Mouse (Mus musculus) 416B (cell line): Measurements from ENCODE around the gene Nicn1.
A peak's percentile ranks its signal among the peaks of the same experiment; 100 is the strongest.
"Not testable (repeated sequence)": the region's sequence is repeated elsewhere in the genome, so short reads cannot be mapped to it uniquely, and the experiment has no call there.

Experiments
- DNase-seq: peaks from one replicate; pipeline ENCODE4 v3.0.0; 2011; ENCODE audit warnings: low read depth

Gene Nicn1

GRCm38 (mm10) chr9:108290016-108290750 is at the start of gene Nicn1:
Gene Nicn1, plus strand, starts transcription at chr9:108290429.
- peak; percentile 98 for DNase-seq

GRCm38 (mm10) chr9:108244540-108244939 is 45.7 kb upstream of the Nicn1 start:
- no peak for DNase-seq

- peak; percentile 60 for DNase-seq
Measured at GRCm38 (mm10) chr9:108244984-108245383, 45.2 kb upstream of the Nicn1 start.

GRCm38 (mm10) chr9:108248957-108249356 is 41.3 kb upstream of the Nicn1 start:
- no peak for DNase-seq

- DNase-seq, result no peak
Measured at GRCm38 (mm10) chr9:108251877-108252276, 38.4 kb upstream of the Nicn1 start.

- no peak for DNase-seq
Measured at GRCm38 (mm10) chr9:108252766-108253165, 37.5 kb upstream of the Nicn1 start.

- no peak for DNase-seq
Measured at GRCm38 (mm10) chr9:108260526-108260925, 29.7 kb upstream of the Nicn1 start.

- DNase-seq, result no peak
Measured at GRCm38 (mm10) chr9:108261865-108262264, 28.4 kb upstream of the Nicn1 start.

GRCm38 (mm10) chr9:108262494-108263049 is 27.7 kb upstream of the Nicn1 start:
- peak; percentile 31 for DNase-seq

GRCm38 (mm10) chr9:108263131-108263681 is 27.0 kb upstream of the Nicn1 start:
- peak; percentile 24 for DNase-seq

GRCm38 (mm10) chr9:108263690-108264190 is 26.5 kb upstream of the Nicn1 start, which contains the start of gene Dag1:
Gene Dag1, minus strand, starts transcription at chr9:108263958.
- DNase-seq, result peak; percentile 96

- no peak for DNase-seq
Measured at GRCm38 (mm10) chr9:108264191-108264921, 25.9 kb upstream of the Nicn1 start.

- DNase-seq, result peak; percentile 26
Measured at GRCm38 (mm10) chr9:108266261-108266935, 23.8 kb upstream of the Nicn1 start.

- DNase-seq, result no peak
Measured at GRCm38 (mm10) chr9:108267691-108268090, 22.5 kb upstream of the Nicn1 start.

GRCm38 (mm10) chr9:108268701-108269100 is 21.5 kb upstream of the Nicn1 start:
- not testable (repeated sequence) for DNase-seq

- no peak for DNase-seq
Measured at GRCm38 (mm10) chr9:108271941-108272340, 18.3 kb upstream of the Nicn1 start.

- no peak for DNase-seq
Measured at GRCm38 (mm10) chr9:108272691-108273090, 17.5 kb upstream of the Nicn1 start.

GRCm38 (mm10) chr9:108273485-108273884 is 16.7 kb upstream of the Nicn1 start:
- DNase-seq, result no peak

- DNase-seq, result no peak
Measured at GRCm38 (mm10) chr9:108274476-108275330, 15.5 kb upstream of the Nicn1 start.

- no peak for DNase-seq
Measured at GRCm38 (mm10) chr9:108275331-108275659, 14.9 kb upstream of the Nicn1 start.
